Mouse (Mus musculus): ENCODE results near the gene Akp3.
A peak's percentile ranks its signal among the peaks of the same experiment; 100 is the strongest.

DNA sequence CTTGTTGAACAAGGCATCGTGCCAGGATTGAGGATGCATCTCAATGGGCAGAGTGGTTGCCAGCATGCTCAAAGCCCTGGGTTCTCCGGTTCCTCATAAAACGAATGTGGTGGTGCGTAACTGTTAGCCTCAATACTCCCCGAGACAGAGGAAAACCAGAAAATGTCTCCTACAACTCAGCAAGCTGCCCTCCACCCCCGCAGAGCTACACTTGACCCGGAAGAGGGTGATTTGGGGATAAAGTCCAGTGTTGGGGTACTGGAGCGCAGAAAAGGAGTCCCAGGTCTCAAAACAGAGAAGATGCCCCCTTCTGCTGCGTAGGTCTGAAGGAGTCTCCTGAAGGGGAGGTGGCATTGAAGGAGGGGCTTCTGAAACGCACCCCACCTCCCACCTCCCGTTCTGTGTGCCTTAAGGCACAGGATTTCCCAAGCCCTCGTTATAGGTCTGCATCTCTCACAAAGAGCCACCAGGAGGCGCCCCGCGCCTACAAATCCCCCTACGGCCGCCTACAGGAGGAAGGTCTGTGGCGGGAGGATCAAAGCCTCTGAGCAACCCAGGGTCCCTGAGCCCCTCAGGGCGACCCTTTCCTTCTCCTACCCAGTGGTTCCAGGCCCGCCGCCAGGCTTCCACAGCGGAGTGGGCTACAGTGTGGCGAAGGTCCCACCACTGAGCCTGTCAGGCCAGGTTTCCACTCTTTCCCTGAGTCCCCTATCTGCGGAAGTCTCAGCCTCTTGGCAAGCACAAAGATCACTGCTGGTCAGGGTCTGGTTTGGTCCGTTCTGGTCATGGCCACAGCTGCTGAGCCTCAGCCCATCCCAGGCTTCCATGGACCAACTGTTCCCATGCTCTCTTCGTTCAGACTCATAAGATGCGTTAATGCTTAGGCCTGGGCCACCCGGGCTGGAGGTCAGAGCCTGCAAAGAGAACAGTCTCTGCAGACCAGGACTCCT, 49.5 kb downstream of the Akp3 start:
- TF ChIP-seq CTCF (IDR thresholded peaks at IDR 0.05; ENCODE audit: low read depth) (peak; percentile 73), EP300 (IDR thresholded peaks at IDR 0.05; ENCODE audit: low read depth) (no peak)

All from liver, postnatal 0 days (tissue).